Mouse (Mus musculus) MEL (cell line): ENCODE data around the gene Rsf1.

Source experiments
- CTCF ChIP-seq, 3 experiments: IDR thresholded peaks in 2 of 3; conservative IDR thresholded peaks in 1 of 3; 2 replicates each; pipeline ENCODE4 v1.5.1; 2011 to 2012; ENCODE audit warnings: low read length in 3 of 3, low read depth in 2 of 3, mild to moderate bottlenecking in 2 of 3, improper control_type of control experiment in 1 of 3, inconsistent platforms in 1 of 3, mixed read lengths in 1 of 3, moderate library complexity in 1 of 3; ENCODE audit not compliant: control insufficient read depth in 1 of 3, insufficient read depth in 1 of 3, poor library complexity in 1 of 3, severe bottlenecking in 1 of 3
- NRF1 ChIP-seq: IDR thresholded peaks from 2 replicates; pipeline ENCODE4 v1.6.1; 2014; ENCODE audit warnings: low read depth, mild to moderate bottlenecking, inconsistent platforms, low read length, improper control_type of control experiment, moderate library complexity; ENCODE audit not compliant: poor library complexity, insufficient read depth, severe bottlenecking
- SIN3A ChIP-seq: IDR thresholded peaks from 2 replicates; pipeline ENCODE4 v1.6.1; 2012; ENCODE audit warnings: low read length, improper control_type of control experiment, inconsistent platforms
- ZMIZ1 ChIP-seq: IDR thresholded peaks from 2 replicates; pipeline ENCODE4 v1.6.1; 2012; ENCODE audit warnings: low read depth, mild to moderate bottlenecking, inconsistent platforms, low read length, improper control_type of control experiment, moderate library complexity

DNA sequence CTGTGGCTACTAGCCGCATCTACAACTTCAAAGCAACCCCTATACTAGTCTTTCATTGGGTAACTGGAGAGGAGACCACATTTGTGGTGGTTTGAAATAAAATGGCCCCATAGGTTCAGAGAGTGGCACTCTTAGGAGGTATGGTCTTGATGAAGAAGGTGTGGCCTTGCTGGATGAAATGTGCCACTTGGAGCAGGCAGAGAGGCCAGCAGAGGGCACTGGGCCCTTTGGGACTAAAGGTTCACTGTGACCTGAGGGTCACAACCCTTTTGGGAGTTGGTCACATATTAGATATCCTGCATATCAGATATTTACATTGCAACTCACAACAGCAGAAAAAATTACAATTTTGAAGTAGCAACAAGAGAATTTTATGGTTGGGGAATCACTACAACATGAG lies 9.3 kb upstream of the Rsf1 start:
- TF ChIP-seq CTCF (IDR thresholded peaks at IDR 0.05 in 2 of 3, conservative IDR thresholded peaks at IDR 0.05 in 1 of 3; ENCODE audit: control insufficient read depth in 1 of 3, insufficient read depth in 1 of 3, low read depth in 2 of 3, low read length in 3 of 3, poor library complexity in 1 of 3, severe bottlenecking in 1 of 3) (peak in 2 of 3 experiments; percentile 26 to 44; a peak in 3 of 6 replicates), SIN3A (no peak), NRF1 (no peak), ZMIZ1 (no peak)
